Mouse (Mus musculus) neural tube, embryonic 13.5 days (tissue): Measurements from ENCODE around the gene Ffar2. TPM values are rescaled to one million over a fixed set of nuclear protein-coding genes. Genes with fewer than 3 reads are reported as not detected.
"Not testable (repeated sequence)": the region's sequence is repeated elsewhere in the genome, so short reads cannot be mapped to it uniquely, and the experiment has no call there.

Source experiments
- ATAC-seq: fragments of 200-750 bp; cut with Nextera tagmentation; 2 replicates; pipeline ENCODE4 v1.8.0; 2017; ENCODE audit warnings: low read depth, mild to moderate bottlenecking, moderate TSS enrichment, moderate library complexity
- H3K27ac ChIP-seq: fragments of 300-500 bp; sonication (generic); replicated peaks from 2 replicates; pipeline ENCODE4 v1.5.1; 2015; ENCODE audit warnings: moderate library complexity, mild to moderate bottlenecking, inconsistent platforms
- H3K27me3 ChIP-seq: fragments of 300-500 bp; sonication (generic); 2 replicates; pipeline ENCODE4 v1.6.1; 2015; ENCODE audit warnings: mild to moderate bottlenecking, inconsistent platforms
- H3K36me3 ChIP-seq: fragments of 300-500 bp; sonication (generic); 2 replicates; pipeline ENCODE4 v1.6.1; 2015; ENCODE audit warnings: mild to moderate bottlenecking, inconsistent platforms
- H3K4me1 ChIP-seq: fragments of 300-500 bp; sonication (generic); replicated peaks from 2 replicates; pipeline ENCODE4 v1.6.1; 2015; ENCODE audit warnings: inconsistent platforms
- H3K4me2 ChIP-seq: fragments of 300-500 bp; sonication (generic); 2 replicates; pipeline ENCODE4 v1.6.1; 2015; ENCODE audit warnings: inconsistent platforms, mild to moderate bottlenecking, moderate library complexity
- H3K4me3 ChIP-seq: fragments of 300-500 bp; sonication (generic); 2 replicates; pipeline ENCODE4 v1.5.1; 2015; ENCODE audit warnings: mild to moderate bottlenecking, inconsistent platforms
- H3K9ac ChIP-seq: fragments of 300-500 bp; sonication (generic); 2 replicates; pipeline ENCODE4 v1.6.1; 2015; ENCODE audit warnings: moderate library complexity, mild to moderate bottlenecking, inconsistent platforms
- H3K9me3 ChIP-seq: fragments of 300-500 bp; sonication (generic); 2 replicates; pipeline ENCODE4 v1.6.1; 2016; ENCODE audit warnings: inconsistent platforms
- WGBS: fragments of 180-500 bp; shearing (Covaris S2); methylation state at CpG from one replicate; pipeline ENCODE4 v1.1.7; 2015; 5-methylcytosine and 5-hydroxymethylcytosine counted together
- polyA plus RNA-seq: library from polyadenylated mRNA; unstranded; fragments of >200 nt; fragmentation: Nextera tagmentation; extraction: Ambion mirVana; gene quantifications from 2 replicates; pipeline ENCODE4 v1.2.1, GENCODE M21; 2015

Ffar2 gene
- polyA plus RNA-seq, 1 experiment from 2014 or later = 0.32 TPM

DNA sequence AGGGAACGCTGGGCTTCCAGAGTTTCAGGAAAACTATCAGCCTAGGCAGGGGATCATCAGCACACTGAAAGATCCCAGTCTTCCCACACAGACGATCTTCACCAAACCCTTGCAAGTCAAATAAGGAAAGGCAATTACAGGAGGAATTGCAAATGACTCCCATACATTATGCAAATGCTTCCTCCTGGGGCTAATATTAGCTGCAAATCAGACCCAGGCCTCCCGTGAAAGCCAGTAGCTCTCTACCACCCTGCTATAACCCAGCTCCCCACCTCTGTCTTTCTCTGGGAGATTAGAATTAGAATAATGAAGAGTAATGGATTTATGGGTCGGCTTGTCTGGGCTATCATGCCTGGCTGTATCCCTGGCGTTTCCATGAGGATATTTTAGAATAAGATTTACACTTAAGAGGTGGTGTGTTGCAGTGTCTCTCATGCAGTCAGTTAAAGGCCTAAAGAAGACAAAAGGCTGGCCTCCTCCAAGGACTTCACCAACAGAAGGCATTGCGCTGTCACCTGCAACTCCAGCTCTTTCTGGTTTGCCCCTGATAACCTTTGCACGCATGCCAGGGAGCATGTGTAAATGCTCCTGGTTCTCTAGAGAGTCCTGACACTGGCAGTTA, 21.2 kb upstream of the Ffar2 start:
- Histone ChIP-seq H3K4me3 (no peak overlapping the region), H3K27me3 (no peaks in the 10 kb centered on the region), H3K9ac (no peak overlapping the region), H3K9me3 (no peaks in the 10 kb centered on the region), H3K27ac (peak overlapping the region; percentile 84), H3K4me1 (peaks cover 31% of the 10 kb centered on the region), H3K36me3 (no peaks in the 10 kb centered on the region), H3K4me2 (0 out of 2 replicates have a peak overlapping the region, but pooled peaks have one; percentile 3)
- WGBS = 11% methylated on average over 7 of the region's 7 CpGs
- ATAC-seq = peak; percentile 91

DNA sequence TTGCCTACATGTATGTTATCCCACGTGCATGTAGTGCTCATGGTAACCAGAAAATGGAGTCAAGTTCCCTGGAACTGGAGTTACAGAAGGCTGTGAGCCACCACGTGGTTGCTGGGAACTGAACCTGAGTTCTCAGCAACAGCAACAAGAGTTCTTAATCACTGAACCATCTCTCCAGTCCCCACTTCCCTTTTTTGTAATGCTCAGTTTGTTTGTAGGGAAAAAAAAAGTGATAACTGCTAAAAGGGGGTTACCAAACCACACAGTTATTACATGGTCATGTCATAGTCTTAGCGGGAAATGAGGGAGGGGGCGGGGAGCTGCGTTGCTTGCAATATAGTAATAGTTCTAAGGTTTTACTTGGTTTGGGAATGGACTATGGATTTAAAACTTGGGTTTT, 18.5 kb upstream of the Ffar2 start:
- no peaks in the 10 kb centered on the region for H3K27me3 ChIP-seq
- no peaks in the 10 kb centered on the region for H3K9me3 ChIP-seq
- H3K4me1 ChIP-seq = peaks cover 31% of the 10 kb centered on the region
- no peak overlapping the region for H3K4me2 ChIP-seq
- 88% methylated on average over 5 of the region's 5 CpGs for WGBS
- no peak overlapping the region for H3K4me3 ChIP-seq
- no peak for ATAC-seq
- H3K27ac ChIP-seq = no peak overlapping the region
- no peaks in the 10 kb centered on the region for H3K36me3 ChIP-seq
- no peak overlapping the region for H3K9ac ChIP-seq

DNA sequence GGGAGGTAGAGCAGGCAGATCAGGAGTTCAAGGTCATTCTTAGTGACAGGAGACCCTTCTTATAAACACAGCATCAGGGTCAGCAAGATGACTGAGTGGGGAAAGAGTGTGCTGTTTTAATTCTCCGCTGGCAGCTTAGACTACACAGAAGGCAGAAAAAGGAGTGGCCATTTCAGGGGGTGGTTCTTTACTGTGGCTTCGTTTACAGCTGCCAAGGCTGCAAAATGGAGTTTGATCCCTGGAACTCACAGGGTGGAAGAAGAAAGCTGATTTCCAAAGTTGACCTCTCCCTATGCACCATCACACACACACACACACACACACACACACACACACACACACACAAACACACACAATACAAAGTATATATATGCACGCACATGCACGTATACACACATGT, 17.8 kb upstream of the Ffar2 start:
- Histone ChIP-seq H3K4me3 (no peak overlapping the region), H3K27me3 (no peaks in the 10 kb centered on the region), H3K27ac (no peak overlapping the region), H3K9ac (no peak overlapping the region), H3K4me2 (no peak overlapping the region), H3K4me1 (peaks cover 31% of the 10 kb centered on the region), H3K9me3 (no peaks in the 10 kb centered on the region), H3K36me3 (no peaks in the 10 kb centered on the region)
- 73% methylated on average over 4 of the region's 4 CpGs for WGBS
- ATAC-seq = no peak

DNA sequence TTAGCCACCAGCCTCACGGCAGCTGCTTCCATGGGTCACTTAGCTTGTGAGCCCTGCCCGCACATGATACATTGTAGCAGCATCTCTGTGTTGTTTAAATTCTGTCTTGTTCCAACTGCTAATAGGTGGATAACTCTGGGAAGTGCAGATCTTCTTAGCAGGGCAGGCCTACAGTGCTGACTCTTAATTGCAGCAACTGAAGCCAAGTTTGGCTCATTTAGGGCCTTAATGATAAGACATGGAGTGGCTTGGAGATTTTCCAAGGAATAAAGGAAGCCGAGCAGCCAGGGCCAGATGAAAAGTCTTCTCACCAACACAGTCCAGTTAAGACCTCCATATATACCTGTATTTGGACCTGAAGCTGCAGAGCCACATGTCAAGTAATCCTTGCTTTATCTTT, 16.7 kb upstream of the Ffar2 start:
- H3K9ac ChIP-seq = no peak overlapping the region
- no peaks in the 10 kb centered on the region for H3K36me3 ChIP-seq
- no peak for ATAC-seq
- no peak overlapping the region for H3K4me3 ChIP-seq
- no peak overlapping the region for H3K4me2 ChIP-seq
- peaks cover 26% of the 10 kb centered on the region for H3K4me1 ChIP-seq
- WGBS = 76% methylated on average over 3 of the region's 3 CpGs
- H3K9me3 ChIP-seq = no peaks in the 10 kb centered on the region
- no peak overlapping the region for H3K27ac ChIP-seq
- no peaks in the 10 kb centered on the region for H3K27me3 ChIP-seq

DNA sequence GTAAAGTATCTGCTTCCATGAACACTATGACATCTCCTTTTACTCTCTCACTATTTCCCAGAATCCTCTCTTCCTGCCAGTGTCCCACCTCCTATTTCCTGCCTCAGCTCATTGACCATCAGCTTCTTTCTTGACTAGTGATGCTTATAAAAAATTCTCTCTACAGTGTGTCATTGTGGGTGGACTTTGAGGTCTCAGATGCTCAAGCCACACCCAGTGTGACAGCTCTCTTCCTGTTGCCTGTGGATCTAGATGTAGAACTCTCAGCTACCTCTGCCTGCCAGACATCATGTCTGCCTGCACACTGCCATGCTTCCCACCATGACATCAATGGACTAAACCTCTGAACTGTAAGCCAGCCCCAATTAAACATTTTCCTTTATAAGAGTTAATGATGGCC, 13.7 kb upstream of the Ffar2 start:
- Histone ChIP-seq H3K9ac (no peak overlapping the region), H3K4me2 (no peak overlapping the region), H3K9me3 (no peaks in the 10 kb centered on the region), H3K36me3 (no peaks in the 10 kb centered on the region), H3K27me3 (no peaks in the 10 kb centered on the region), H3K4me3 (no peak overlapping the region), H3K27ac (no peak overlapping the region), H3K4me1 (peaks cover under 1% of the 10 kb centered on the region; the same call in 1 of the 2 replicates)
- no peak for ATAC-seq

DNA sequence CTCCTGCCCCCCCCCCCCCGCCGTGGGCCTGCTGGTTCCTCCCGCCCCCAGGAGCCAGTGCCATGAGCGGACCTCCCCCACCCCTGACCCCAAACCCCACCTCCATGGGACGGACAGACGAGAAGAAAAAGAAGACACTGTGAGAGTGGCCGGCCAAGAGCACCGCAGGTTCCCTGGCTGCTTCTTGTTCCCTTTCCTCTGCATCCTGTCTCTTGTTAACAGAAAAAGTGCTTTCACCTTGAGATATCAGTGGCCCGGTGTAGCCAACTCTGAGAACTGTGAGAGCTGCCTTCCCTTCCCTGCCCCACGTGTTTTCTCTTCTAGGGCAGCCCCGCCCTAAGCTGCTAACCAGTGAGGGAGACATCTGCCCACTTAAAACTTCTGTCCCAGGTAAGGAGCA, 9.1 kb upstream of the Ffar2 start:
- not testable (repeated sequence) for H3K27me3 ChIP-seq, H3K27ac ChIP-seq, H3K4me2 ChIP-seq, H3K4me3 ChIP-seq, ATAC-seq, H3K9ac ChIP-seq, H3K9me3 ChIP-seq, H3K4me1 ChIP-seq, H3K36me3 ChIP-seq
- WGBS = 51% methylated on average over 11 of the region's 11 CpGs

DNA sequence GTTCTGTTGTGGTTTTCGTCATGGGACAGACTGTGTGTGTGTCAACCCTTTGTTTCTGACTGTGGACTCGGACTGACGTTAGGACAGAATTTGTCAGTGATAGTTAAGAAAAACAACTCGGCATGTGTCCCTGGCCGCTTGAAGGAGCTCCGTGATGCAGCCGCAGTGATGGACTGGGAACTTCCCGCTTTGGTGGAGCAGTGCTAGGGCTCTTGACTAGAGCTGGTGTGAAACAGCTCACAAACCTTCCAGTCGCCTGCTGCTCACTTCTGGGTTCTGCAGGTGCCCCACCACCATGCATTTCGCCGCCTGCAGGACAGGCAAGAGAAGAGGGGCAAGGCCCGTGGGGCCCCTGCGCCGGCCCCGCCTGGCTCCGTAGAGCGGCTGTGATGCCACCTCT, 8.7 kb upstream of the Ffar2 start:
- Histone ChIP-seq H3K9ac (no peak overlapping the region), H3K36me3 (no peaks in the 10 kb centered on the region), H3K27me3 (no peaks in the 10 kb centered on the region), H3K4me2 (no peak overlapping the region), H3K4me3 (no peak overlapping the region), H3K9me3 (no peaks in the 10 kb centered on the region), H3K27ac (no peak overlapping the region), H3K4me1 (no peaks in the 10 kb centered on the region)
- WGBS = 81% methylated on average over 17 of the region's 17 CpGs
- no peak for ATAC-seq

DNA sequence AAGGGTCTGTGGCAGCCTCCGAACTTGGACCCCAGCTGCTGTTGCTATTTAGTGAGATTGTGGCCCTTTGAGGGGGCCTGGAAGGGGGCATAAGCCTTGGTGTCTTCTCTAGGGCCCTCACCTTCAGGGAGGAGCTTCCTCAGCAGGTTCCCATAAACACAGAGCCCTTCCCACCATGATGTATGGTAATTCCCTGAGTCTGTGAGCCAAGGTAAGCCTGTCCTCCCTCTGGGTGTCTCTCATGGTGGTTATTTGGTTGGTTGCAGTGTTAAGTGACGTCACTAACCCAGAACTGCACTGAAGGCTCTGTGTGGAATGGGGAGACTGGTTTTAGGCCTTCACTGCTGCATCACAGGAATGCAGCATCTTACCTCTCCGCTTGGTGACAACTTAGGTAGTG, 5.9 kb upstream of the Ffar2 start:
- Histone ChIP-seq H3K4me3 (no peak overlapping the region), H3K27ac (no peak overlapping the region), H3K4me1 (no peaks in the 10 kb centered on the region), H3K4me2 (no peak overlapping the region), H3K36me3 (no peaks in the 10 kb centered on the region), H3K27me3 (no peaks in the 10 kb centered on the region), H3K9ac (no peak overlapping the region), H3K9me3 (no peaks in the 10 kb centered on the region)
- no peak for ATAC-seq
- WGBS = 74% methylated on average over 3 of the region's 3 CpGs

DNA sequence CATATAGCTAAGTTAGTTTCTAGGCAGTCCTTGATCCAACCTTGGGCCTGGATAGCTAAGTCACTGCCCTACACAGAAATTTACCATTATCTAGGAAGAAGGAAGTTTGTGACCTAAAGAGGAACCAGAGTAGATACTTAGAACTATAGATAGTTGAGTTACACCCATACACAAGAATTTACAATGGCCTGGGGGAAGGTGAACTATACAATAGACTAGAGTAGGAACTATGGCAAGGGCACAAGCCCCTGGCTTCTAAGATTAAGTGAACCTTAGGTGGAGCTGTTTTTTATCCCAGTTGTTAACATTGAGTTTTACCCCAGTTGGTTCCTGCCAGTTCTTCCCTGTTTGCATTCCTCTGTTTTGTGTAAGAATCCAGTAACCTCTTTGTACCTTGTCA, 5.3 kb upstream of the Ffar2 start:
- not testable (repeated sequence) for ATAC-seq, H3K9me3 ChIP-seq, H3K9ac ChIP-seq, H3K27ac ChIP-seq, H3K4me3 ChIP-seq, H3K4me2 ChIP-seq, H3K4me1 ChIP-seq, H3K36me3 ChIP-seq, H3K27me3 ChIP-seq

DNA sequence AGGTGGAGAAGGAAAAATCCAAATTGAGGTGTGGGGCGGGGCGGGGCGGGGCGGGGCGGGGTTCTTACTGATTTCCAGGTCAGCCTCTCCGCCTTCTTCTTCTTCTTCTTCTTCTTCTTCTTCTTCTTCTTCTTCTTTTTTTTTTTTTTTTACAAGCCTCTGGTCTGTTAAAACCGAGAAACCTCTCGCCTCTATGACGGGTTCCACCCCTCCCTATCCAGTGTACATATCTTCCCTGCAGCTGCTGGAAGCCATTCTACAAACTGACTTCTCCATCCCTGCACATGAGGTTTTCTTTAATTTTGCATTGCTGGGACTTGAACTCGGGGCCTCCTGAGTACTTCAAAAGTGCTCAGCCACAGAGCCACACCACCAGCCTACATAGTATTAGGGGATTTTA, 3.1 kb upstream of the Ffar2 start:
- Histone ChIP-seq H3K4me3 (no peak overlapping the region), H3K36me3 (no peaks in the 10 kb centered on the region), H3K4me1 (no peaks in the 10 kb centered on the region), H3K9ac (no peak overlapping the region), H3K27ac (no peak overlapping the region), H3K4me2 (no peak overlapping the region), H3K9me3 (no peaks in the 10 kb centered on the region), H3K27me3 (no peaks in the 10 kb centered on the region)
- no peak for ATAC-seq
- WGBS = 94% methylated on average over 10 of the region's 10 CpGs

DNA sequence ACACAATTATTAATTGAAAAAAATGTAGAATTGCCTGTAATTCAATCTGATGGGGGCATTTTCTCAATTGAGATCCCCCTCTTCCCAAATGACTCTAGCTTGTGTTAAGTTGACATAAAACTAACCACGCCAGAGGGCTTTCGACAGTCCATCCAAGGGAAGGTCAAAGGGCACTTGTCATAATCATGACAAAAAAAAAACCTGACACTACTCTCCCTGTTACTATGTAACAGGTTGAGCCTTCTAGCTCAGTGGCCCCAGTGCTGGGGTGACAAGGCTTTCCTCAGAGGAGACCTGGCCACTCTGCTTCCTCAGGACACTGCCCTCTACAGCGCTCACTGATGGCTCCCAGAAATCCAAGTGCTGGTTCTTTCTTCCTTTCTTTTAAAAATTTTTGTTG, 731 bp upstream of the Ffar2 start:
- no peak overlapping the region for H3K27ac ChIP-seq
- no peaks in the 10 kb centered on the region for H3K36me3 ChIP-seq
- no peak overlapping the region for H3K9ac ChIP-seq
- ATAC-seq = no peak
- no peak overlapping the region for H3K4me3 ChIP-seq
- no peaks in the 10 kb centered on the region for H3K9me3 ChIP-seq
- no peaks in the 10 kb centered on the region for H3K27me3 ChIP-seq
- H3K4me1 ChIP-seq = no peaks in the 10 kb centered on the region
- WGBS = 91% methylated on average over 3 of the region's 3 CpGs
- H3K4me2 ChIP-seq = no peak overlapping the region

DNA sequence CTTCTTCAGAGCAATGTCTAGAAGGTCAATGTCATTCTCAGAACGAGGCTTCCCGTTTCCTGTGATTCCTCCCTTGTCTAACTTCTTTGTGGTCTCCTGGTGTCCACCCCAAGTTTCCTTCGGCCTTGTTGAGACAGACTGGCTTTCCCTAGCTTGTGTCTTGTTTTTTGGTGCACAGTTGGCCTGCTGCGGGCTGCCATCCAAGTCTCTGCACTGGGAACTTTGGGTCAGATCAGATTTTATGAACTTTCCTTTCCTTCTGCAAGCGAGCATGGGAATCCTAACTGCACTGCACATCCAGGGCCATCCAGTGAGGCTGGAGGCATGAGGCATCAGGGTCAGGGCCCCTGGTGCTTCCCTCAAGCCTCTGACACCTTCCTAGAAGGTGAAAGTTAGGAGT, 2.0 kb downstream of the Ffar2 start:
- no peaks in the 10 kb centered on the region for H3K27me3 ChIP-seq
- H3K4me2 ChIP-seq = no peak overlapping the region
- no peaks in the 10 kb centered on the region for H3K36me3 ChIP-seq
- H3K9me3 ChIP-seq = no peaks in the 10 kb centered on the region
- H3K9ac ChIP-seq = no peak overlapping the region
- 76% methylated on average over 5 of the region's 5 CpGs for WGBS
- no peak for ATAC-seq
- H3K27ac ChIP-seq = no peak overlapping the region
- H3K4me1 ChIP-seq = no peaks in the 10 kb centered on the region
- no peak overlapping the region for H3K4me3 ChIP-seq

DNA sequence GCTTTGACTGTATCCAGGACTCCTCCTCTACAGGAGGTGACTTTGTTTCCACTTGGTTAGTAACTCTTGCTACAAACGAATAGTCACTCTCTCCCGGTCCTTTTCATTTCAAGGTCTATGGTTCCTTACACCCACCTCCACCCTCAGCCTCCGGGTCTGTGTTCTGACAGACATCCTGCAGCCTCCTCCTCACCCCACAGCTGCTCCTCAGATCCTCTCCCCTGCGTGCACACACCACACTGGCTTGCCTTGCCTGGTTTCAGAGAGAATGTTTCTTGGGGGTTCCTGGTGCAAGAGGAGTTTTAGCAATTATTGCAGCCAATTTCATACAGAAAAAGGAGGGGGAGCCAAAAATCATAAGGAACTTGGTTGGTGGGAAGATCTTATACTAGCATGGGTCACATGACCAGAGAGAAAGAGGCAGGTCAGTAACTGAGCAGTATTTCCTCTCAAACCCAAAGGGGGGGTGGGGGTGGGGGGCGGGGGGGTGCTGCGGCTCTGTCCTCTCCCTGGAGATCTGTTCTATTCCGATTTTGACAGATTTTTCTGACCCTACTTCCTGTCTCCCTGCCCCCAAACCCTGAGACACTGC, 2.6 kb downstream of the Ffar2 start:
- Histone ChIP-seq H3K27ac (no peak overlapping the region), H3K4me1 (no peaks in the 10 kb centered on the region), H3K4me3 (no peak overlapping the region), H3K4me2 (no peak overlapping the region), H3K27me3 (no peaks in the 10 kb centered on the region), H3K36me3 (no peaks in the 10 kb centered on the region), H3K9me3 (no peaks in the 10 kb centered on the region), H3K9ac (no peak overlapping the region)
- ATAC-seq = no peak
- WGBS = 69% methylated on average over 7 of the region's 7 CpGs
